Mouse (Mus musculus): ENCODE data around the gene Cd300lb.
A peak's percentile ranks its signal among the peaks of the same experiment; 100 is the strongest.
"Not testable (repeated sequence)": the region's sequence is repeated elsewhere in the genome, so short reads cannot be mapped to it uniquely, and the experiment has no call there.

Gene Cd300lb

DNA sequence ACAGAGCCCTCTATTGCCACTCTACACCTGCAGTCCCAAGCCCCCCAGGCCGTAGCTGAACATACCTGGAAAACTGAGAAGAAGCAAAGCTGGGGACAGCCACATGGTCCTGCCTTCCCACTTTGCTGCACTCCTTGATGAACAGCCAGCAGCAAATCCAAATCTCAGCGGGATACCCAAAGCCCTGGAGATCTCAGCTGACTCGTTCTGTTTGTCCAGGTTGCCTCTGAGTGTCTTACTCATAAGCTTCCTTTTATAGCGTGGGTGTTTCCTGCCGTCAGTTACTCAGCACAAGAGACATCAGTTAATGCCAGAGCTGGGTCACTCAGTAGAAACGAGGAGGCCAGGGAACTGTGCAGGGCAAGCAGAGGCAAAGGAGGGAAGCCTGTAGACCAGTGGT lies at the start of gene Cd300lb:
TSS of gene Cd300lb (minus strand) at position 243 of the 400 bp plus-strand sequence.
- no peak for DNase-seq (ENCODE audit: low spot score in 2 of 2)

GRCm38 (mm10) chr11:114981866-114982265 lies 47.7 kb upstream of the Cd300lb start:
- DNase-seq (ENCODE audit: low spot score in 2 of 2): no peak

DNA sequence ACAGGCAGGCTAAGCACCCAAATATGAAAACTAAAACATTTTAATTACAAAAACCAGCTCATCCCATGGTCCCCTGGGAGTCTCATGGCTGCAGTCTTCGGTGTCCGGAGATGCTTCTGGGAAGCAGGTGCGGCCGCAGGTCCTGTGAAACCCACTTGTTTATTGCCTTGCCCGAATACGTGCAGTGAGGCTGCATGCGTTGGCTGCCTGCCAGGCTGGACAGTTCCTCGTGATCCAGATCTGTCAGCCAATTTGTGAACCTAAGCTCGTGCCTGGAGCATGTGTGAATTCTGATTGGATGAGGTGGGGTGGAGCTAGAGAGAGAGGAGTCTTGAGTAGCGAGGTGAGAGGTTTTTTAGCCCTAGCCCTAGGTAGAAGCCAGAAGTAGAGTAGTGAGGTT lies 38.5 kb upstream of the Cd300lb start:
- peak in 1 of 2 experiments; percentile 4 for DNase-seq (ENCODE audit: low spot score in 2 of 2)

GRCm38 (mm10) chr11:114968752-114969207 lies 34.6 kb upstream of the Cd300lb start, which contains the start of gene Cd300c:
Gene Cd300c, minus strand, starts transcription at chr11:114969157.
- no peak for DNase-seq (ENCODE audit: low spot score in 2 of 2)

DNA sequence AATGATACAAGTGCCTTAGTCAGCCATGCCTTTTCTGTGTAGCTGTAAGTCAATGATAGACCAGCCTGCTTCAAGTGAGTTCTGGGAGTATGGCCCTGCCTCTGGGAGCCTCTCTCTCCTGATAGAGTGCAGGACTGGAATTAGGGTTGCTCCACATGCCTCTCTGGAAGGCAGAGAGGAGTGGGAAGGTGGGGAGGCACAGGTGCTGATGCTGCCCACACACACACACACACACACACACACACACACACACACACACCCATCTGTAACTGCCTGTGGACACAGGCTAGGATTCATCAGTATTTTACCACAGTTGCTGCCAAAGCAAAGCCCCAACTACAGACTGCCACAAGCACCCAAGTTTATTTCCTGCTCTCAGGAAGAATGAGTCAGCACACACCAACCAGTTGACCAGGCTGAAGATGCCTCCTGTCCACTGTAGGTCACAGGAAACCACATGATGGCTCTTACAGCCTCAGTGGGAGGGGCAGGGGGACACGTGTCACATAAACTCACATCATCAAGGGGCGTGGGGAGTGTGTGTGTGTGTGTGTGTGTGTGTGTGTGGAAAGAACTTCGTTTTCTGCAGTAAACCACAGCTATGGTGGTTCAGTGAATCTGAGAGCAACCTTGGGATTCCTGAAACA lies 31.1 kb upstream of the Cd300lb start:
- DNase-seq (ENCODE audit: low spot score in 2 of 2): no peak

DNA sequence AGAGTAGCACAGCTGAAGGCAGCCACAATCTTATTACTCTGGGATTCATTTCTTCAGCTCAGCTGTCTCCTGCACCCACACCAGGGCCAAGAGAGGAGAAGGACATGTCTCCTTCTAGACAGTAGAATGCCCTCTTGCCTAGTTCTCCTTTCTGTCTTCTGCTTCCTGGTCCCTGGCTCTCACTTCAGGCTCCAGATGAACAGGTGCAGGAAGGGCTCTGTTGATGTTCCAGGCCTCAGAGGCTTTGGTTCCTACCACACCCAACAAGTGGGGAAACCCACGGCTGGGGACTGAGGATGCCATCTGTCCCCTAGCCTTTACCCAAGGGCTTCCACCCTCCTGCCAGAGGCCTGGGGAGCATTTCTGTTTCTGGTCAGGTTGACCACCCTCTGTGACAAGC lies 26.2 kb upstream of the Cd300lb start:
- no peak for DNase-seq (ENCODE audit: low spot score in 2 of 2)

DNA sequence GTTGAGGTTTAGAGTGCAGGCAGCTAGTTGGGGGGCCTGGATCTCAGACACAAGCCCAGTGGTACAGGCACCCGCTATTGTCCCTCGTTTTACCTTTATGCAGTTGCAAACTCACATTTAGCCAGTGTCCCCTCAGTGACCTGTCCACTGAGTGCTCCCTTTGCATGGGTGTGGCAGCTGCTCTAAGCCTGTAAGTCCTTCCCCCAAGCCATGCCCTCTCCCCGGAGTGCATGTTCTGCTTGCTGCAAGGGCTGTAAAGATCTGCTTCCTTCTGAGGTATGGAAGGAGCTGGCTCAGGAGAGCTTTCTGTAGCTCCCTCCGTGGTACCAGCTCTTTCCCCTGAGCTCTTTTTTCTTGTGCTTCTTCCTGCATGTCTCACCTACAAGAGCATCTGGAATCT lies 595 bp downstream of the Cd300lb start:
- no peak for DNase-seq (ENCODE audit: low spot score in 2 of 2)

GRCm38 (mm10) chr11:114931041-114931440 lies 3.1 kb downstream of the Cd300lb start:
- DNase-seq (ENCODE audit: low spot score in 2 of 2): no peak

- no peak for DNase-seq (ENCODE audit: low spot score in 2 of 2)
These were observed 4.6 kb downstream of the Cd300lb start for GRCm38 (mm10) chr11:114929581-114929980.

DNA sequence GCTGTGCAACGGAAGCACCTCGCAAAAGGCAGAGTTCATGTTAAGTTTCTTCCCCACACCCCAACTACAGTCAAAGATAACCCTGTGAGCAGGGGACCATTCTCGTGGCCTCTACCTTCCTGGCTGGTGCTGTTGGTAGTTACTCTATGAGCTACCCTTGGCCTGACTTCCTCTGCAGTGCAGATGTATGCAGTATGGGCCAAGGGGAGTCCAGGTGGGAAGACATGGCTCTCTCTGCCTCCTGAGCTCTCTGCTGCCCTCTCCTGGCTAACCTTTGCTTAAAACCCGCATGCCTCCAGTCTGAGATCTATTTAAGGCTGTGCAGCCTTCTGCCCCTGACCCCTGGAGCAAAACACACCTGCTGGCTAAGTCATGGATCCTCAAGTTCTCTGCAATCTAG lies 10.2 kb downstream of the Cd300lb start:
- DNase-seq (ENCODE audit: low spot score in 2 of 2): no peak

DNA sequence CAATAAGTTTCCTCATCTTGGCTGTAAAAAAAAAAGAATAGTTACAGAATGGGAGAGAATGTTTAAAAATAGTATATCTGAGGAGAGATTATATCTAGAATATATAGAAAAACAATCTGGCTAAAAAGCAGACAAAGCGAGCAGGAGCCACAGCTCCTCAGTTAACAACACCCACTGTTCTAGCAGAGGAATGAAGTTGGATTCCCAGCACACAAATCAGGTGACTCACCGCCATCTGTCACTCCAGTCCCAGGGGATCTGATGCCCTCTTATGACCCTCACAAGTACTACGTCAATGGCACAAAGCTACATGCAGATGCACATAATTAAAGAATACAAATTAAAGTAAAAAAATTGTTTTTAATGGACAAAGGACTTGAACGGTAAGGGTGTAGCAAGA lies 11.7 kb downstream of the Cd300lb start:
- DNase-seq (ENCODE audit: low spot score in 2 of 2): no peak

- DNase-seq (ENCODE audit: low spot score in 2 of 2): no peak
These were observed 17.1 kb downstream of the Cd300lb start for GRCm38 (mm10) chr11:114917120-114917519.

DNA sequence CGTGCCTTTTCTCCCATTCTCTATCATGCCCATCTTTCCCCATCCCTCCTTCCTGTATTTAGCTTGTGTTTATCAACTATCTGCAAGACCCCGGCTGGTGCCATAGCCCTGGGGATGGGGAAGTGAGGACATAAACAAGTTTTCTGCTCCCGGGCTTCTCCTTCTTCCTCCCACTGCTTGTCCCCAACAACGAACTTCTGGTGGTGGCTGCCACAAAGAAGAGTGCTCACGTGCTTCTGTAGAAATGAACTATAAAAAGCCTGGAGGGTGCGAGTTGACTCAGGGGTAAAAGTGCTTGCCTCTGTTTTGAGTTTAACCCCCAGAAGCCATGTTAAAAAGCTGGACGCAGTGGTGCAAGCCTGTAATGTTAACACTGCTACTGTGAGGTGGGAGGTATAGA lies 19.2 kb downstream of the Cd300lb start:
- no peak for DNase-seq (ENCODE audit: low spot score in 2 of 2)

DNA sequence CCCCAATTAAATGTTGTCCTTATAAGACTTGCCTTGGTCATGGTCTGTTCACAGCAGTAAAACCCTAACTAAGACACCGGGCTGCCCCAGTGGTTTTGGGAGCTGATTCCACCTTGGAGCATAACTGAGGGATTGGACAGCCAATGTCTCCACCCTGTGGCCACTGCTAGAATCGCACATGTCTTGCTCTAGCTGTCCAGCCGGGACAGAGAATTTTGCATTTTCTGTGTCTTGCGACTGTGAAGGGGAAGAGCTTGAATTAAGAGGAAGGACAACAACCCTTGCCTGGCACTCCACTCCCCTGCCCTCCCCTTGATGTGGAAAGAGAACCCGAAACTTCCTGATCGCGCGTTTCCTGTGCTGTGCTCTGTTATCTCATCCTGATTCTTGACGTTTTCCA lies 21.3 kb downstream of the Cd300lb start:
- peak; percentile 81 to 84 for DNase-seq (ENCODE audit: low spot score in 2 of 2)

- DNase-seq (ENCODE audit: low spot score in 2 of 2): not testable (repeated sequence)
These were observed 24.6 kb downstream of the Cd300lb start for GRCm38 (mm10) chr11:114909538-114909937.

- no peak for DNase-seq (ENCODE audit: low spot score in 2 of 2)
These were observed 26.1 kb downstream of the Cd300lb start for GRCm38 (mm10) chr11:114908086-114908485.

DNA sequence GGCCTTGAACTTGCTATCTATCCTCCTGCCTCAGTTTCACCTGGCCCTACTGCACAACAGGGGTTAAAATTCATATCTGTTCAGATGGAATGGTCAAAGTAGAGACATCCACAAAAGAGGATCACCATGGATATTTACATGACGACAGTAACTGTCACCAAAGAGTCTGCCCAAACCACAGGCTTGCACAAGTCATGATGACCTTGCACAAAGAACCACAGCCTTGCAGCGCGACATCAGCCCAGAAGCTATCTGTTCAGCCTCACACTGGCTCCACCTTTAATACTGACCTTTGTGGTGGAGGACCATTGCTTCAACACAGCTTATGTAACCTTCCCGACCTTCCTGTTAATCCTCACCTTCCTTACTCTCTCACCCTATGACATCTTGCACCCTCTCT lies 26.6 kb downstream of the Cd300lb start:
- DNase-seq (ENCODE audit: low spot score in 2 of 2): no peak

DNA sequence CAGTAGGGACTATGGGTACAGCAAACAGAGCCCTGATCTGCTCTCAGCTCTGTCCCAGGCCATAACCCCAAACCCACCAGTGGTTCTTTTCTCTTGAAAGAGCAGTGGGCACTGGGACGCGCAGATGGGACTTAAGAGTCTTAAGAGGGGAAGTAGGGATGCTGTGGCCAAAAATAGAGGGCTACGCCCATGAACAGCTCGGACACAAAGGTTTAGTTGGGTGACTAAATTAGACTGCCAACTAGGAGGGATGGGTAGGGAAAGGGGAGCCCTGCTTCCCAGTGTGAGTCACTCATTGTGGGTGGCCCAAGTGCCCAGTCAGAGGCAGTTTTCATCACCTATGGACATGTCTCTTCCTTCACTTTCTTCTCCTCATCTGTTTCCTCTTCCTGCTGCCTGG lies 31.0 kb downstream of the Cd300lb start:
- DNase-seq (ENCODE audit: low spot score in 2 of 2): no peak

- DNase-seq (ENCODE audit: low spot score in 2 of 2): no peak
These were observed 36.2 kb downstream of the Cd300lb start for GRCm38 (mm10) chr11:114898026-114898425.

- DNase-seq (ENCODE audit: low spot score in 2 of 2): no peak
These were observed 38.1 kb downstream of the Cd300lb start for GRCm38 (mm10) chr11:114896085-114896484.

- DNase-seq (ENCODE audit: low spot score in 2 of 2): no peak
These were observed 43.6 kb downstream of the Cd300lb start for GRCm38 (mm10) chr11:114890542-114890941.

- DNase-seq (ENCODE audit: low spot score in 2 of 2): no peak
These were observed 44.1 kb downstream of the Cd300lb start, which contains the start of gene Cd300a for GRCm38 (mm10) chr11:114889991-114890518. Gene Cd300a, plus strand, starts transcription at chr11:114890041.

GRCm38 (mm10) chr11:114884380-114885100 lies 49.6 kb downstream of the Cd300lb start:
- peak in 1 of 2 experiments; percentile 42 for DNase-seq (ENCODE audit: low spot score in 2 of 2)
